Mouse (Mus musculus): ENCODE measurements around the gene Pgap1.

Gene Pgap1

DNA sequence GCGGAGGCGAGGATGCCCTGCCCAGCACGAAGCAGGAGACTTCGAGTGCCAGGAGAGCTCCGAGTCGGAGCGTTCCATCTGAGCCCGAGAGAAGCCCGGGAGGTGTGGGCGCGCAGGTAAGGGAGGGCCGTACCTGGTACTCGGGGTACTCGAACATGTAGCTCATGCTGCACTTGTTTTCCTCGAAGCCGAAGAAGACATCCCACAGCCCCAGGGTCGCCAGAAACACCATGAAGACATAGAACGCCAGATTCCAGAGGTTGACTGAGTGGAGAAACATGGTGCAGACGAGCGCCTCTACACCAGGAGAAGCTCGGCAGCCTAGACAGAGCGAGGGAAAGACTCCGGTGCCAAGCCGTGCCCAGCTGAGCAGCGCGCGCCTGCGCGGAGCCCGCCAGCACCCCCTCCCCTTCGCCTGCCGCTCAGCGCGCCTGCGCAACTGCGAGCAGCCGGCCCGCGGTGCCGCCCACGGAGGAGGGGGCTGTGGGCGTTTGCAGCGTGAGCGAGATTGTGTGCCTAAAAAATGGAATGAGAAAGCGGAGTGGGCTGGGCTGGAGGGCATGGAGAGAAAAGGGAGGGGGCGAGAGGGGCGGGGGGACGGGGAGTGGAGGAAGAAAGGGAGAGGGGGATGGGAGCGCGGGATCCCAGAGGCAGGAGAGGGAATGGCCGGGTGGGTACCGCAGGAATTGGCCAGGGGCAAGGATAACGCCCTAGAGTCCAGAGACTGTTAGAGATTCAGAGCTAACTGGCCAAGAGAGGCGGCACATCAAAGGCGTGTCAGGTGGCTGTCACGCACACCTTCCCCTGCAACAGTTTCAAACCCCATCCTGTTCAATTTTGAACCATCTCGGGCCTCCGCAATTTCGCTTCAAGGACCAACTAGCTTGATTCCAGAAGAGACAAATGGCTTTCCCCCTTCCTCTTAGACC, at the start of gene Pgap1:
Gene Pgap1, minus strand, starts transcription at position 384 of the 929 bp plus-strand sequence.
- peak; percentile 90 for DNase-seq (ENCODE audit: low spot score)

DNA sequence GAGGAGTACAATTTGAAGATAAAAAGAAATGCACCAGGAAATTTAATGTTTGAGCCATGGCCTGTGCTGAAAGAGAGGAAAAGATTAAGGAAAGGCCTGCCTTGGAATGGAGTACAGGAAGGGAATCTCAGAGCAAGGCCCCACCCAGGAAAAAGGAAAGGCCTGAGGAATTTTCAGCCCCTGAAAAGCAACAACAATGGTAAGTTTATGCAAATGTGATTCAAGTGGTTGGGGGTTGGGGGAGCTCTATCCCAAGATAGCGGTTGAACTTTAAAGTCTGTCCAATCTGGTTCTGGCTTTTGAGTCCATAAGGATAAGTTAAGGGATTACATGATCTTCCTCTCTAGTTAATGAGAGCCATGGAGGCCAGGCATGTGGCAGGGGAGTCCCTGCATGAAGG, 49.5 kb upstream of the Pgap1 start:
- no peak for DNase-seq (ENCODE audit: low spot score)

GRCm38 (mm10) chr1:54601692-54602091, 44.2 kb upstream of the Pgap1 start:
- no peak for DNase-seq (ENCODE audit: low spot score)

DNA sequence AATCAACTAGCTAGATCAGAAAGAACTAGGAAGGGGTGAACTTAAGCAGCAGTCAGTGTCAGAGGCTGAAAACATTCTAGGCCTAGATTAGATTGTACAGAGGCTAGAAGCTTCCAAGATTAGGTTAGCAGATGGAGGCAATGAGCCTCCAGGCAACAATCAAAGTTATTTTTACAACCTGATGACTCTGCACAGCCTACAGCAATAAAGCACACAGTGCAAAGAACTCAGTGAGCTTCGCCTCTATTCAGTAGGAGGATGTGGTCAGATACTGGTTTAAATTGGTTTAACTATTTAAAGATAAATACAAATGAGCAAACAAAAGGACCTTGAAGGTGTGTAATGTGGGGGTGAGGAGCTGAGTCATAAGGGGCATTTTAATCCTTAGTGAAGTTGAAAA, 42.8 kb upstream of the Pgap1 start:
- DNase-seq (ENCODE audit: low spot score) = no peak

GRCm38 (mm10) chr1:54597594-54598217, 40.2 kb upstream of the Pgap1 start:
- DNase-seq (ENCODE audit: low spot score) = no peak

DNA sequence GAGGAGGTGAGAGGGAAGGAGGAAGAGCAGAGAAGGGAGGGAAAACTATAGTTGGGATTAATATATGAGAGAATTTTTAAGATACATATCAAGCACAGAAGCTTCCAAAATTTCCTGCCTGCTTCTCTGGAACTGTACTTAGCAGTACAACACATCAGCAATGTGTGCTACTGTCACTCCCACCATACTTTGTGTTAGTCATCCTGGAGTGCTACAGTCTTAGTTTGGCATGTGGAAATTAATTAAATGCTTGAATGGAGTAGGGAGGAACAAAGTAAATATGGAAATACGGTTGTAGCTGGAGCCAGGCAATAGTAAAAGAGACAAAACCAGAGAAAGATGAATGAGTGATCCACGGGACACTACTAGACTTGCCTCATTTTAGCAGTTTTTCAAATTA, 38.7 kb upstream of the Pgap1 start:
- no peak for DNase-seq (ENCODE audit: low spot score)

- no peak for DNase-seq (ENCODE audit: low spot score)
Observed at GRCm38 (mm10) chr1:54587076-54587475, 29.6 kb upstream of the Pgap1 start.

- DNase-seq (ENCODE audit: low spot score) = no peak
Observed at GRCm38 (mm10) chr1:54585971-54586555, 28.6 kb upstream of the Pgap1 start.

DNA sequence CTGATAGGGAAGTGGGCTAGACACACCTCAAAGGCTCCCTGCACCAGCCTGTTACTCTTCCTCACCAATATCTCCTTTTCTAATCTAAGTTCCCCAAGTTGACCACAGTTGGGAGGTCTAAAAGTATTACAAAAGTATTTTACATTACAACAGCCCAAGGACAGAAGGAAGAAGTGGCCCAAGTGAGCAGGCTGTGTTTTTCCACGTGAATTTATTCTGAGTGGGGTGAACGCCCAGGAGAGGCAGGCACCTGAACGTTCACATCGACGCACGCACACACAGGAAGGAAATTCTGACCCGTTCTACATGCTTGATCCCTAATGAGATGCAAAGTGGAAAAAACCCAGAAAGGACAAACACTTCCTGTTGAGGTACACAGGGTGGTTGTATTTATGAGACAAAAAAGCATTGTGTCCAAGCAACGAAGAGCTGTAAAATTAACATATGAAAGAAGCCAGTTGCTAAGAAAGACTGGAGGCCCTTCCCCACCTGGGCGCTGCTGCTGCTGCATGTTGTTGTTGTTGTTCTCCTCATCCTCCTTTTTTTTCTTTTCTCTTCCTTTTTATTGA, 27.9 kb upstream of the Pgap1 start:
- peak; percentile 56 for DNase-seq (ENCODE audit: low spot score)

GRCm38 (mm10) chr1:54584588-54585277, 27.2 kb upstream of the Pgap1 start:
- no peak for DNase-seq (ENCODE audit: low spot score)

GRCm38 (mm10) chr1:54578358-54579184, 21.1 kb upstream of the Pgap1 start:
- peak; percentile 19 for DNase-seq (ENCODE audit: low spot score)

DNA sequence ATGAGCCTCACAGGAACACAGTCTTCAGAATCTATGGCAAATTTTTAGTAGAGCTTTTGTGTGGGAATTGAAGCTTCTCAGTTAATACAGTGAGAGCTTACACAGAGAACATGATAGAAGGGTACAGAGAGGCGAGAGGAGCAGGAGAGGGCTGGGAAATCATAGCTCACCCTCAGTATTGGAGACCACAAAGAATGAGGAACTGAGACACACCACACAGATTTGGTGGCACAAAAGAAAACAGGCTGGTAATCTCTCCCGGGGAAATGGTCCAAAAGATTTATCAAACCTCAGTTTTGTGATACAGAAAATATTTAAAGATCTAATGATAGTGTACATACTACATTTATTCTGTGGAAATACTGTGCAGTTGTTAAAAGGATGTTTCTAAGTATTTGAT, 11.6 kb upstream of the Pgap1 start:
- no peak for DNase-seq (ENCODE audit: low spot score)

DNA sequence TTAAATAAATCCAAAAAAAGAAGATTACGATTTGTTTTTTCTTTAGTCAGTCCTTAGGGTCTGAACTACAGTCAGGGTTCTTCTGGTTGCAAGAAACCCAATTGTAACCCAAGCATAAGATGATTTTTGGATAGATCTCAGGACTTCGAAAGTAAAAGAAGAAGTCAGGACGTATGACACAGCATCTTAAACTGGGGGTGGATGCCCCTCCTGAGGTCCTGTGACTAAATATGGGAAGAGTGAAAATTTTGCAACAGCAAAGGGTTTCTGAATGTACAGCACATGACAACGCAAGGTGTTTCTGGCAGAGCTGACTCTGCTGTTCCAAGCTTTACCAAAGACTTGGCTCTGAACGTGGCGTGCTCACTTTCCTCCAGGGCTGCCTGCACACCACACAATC, 6.4 kb upstream of the Pgap1 start:
- no peak for DNase-seq (ENCODE audit: low spot score)

- no peak for DNase-seq (ENCODE audit: low spot score)
Observed at GRCm38 (mm10) chr1:54556586-54557221, 780 bp downstream of the Pgap1 start.

DNA sequence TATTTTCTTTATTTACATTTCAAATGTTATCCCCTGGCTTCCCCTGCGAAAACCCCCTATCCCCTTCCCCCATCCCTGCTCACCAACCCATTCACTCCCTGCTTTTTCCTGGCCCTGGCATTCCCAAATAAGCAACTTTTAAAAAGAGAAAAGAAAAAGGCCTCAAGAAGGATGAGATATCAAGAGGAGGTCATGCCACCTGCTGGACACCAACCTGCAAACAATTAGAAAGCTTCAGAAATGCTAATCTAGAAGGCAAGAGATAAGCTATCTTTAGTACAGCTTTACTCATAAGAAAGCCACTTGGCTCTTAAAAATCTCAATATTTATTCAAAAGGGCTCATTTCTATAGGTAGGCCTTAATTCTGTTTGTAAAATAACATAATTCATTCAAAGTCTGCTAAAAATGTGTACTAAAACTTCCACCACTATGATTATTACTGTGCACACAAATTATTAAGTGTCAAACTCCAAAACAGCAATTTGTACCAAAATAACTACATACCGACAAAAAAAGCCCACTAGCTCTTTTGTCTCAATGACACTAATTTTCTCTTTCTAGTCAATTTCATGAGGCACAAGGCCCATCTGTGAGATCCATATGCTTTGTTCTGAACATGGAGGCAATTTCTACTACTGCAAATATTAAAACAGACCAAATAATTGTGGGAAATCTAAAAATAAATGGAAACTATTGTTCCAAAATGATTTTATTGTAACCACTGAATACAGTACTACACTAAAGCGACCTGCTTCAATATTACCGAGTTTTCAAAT, 1.9 kb downstream of the Pgap1 start:
- DNase-seq (ENCODE audit: low spot score) = no peak

DNA sequence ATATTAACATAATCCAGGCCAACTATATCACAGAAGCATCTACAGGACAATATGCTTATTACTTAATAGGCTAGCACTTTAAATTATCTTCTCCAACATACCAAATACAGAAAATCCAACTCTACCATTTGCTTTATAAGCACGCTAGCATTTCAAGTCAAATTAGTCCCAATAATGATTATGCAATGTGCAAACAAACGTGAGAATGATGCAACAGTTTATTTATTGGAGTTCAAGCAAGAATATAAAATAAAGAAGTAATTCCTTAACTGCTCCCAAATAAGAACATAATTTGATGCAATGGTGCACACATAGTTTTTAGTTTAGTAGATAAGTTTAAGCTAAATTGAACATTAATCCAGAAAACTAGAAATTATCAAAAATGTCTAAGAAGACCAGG, 4.9 kb downstream of the Pgap1 start:
- DNase-seq (ENCODE audit: low spot score) = no peak

- DNase-seq (ENCODE audit: low spot score) = no peak
Observed at GRCm38 (mm10) chr1:54545200-54545599, 12.3 kb downstream of the Pgap1 start.

DNA sequence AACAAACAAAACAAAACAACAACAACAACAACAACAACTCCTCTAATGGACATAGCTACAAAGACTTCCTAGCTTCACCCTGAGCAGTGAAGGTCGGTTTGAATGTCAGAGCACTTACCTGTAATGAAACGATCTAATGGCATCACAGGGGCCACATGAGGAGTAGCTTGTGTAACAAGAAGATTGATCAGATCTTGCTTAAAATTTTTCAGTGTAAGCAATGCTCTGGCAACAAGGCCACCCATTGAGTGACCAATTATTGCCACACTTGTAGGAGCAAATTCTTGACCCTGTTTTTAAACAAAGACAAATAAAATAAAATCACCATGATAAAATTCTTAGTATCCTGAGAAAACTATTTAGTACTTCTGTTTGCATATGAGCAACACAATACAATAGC, 14.6 kb downstream of the Pgap1 start:
- DNase-seq (ENCODE audit: low spot score) = no peak

DNA sequence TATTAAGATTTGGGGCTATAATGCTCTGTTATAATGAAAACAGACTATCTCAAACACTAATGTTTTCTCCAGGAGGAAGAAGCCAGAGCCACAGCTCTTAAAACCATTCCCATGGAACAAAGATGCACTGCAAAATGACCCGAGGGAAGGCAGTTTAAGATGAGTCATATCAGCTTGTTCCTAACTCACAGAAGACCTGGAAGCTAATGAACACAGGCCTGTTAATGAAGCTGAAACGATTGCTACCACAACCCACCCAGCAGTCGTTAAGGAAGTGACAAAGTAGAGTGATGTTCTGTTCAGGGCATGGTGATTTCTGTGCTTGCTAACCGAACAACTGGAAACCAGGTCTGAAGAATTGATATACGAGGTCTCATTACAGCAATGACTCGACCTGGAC, 26.3 kb downstream of the Pgap1 start:
- no peak for DNase-seq (ENCODE audit: low spot score)

- peak; percentile 79 for DNase-seq (ENCODE audit: low spot score)
Observed at GRCm38 (mm10) chr1:54523717-54524116, 33.8 kb downstream of the Pgap1 start.

Measured in lung, postnatal 25 days (tissue).